Mouse (Mus musculus): ENCODE measurements at regions not wholly inside any gene's neighbourhood (a gene's known extent, or its start where the extent isn't known, plus 50 kb on each side); places are given as distances from the start of the nearest gene placed in this dataset.

GRCm38 (mm10) chr4:142970040-142970439 is 242.8 kb downstream of the Prdm2 start:
- TF ChIP-seq CTCF (IDR thresholded peaks at IDR 0.05; ENCODE audit: low read depth, low read length) (no peak), EP300 (IDR thresholded peaks at IDR 0.05; ENCODE audit: insufficient read depth, low read depth, low read length) (no peak)
